Mouse (Mus musculus) thymus, adult 2 months (tissue): ENCODE data around the gene Olfr1373.

Experiments used
- CTCF ChIP-seq: fragments of 200-500 bp; IDR thresholded peaks from 2 replicates; pipeline ENCODE4 v1.5.1; 2012; ENCODE audit warnings: mild to moderate bottlenecking, control low read depth, low read length, moderate library complexity, borderline replicate concordance; ENCODE audit not compliant: control insufficient read depth, poor library complexity, insufficient read depth; ENCODE audit errors: extremely low read depth
- POLR2A ChIP-seq: fragments of 200-500 bp; IDR thresholded peaks from 2 replicates; pipeline ENCODE4 v1.6.1; 2012; ENCODE audit warnings: mild to moderate bottlenecking, low read length, control low read depth, moderate library complexity; ENCODE audit not compliant: control insufficient read depth, poor library complexity, insufficient read depth; ENCODE audit errors: extremely low read depth

DNA sequence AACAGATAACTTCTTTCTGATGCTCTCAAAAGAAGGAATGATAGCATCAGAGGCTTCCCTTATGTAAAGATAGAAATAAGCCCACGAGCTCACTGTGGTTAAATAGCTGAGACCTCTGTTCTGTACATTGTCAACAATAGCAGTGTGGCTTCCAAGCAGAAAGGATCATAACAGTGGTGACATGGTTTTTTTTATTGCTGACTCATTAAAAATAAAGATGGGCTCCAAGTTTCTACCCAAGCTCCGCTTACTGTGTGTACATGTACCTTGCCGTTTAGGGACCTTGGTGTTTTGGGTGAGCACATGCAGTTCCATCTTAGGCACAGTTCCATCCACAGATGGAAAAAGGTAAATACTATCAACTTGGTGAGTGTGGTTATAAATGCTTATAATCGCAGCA lies 42.4 kb downstream of the Olfr1373 start:
- no peak for TF ChIP-seq CTCF
- TF ChIP-seq POLR2A = no peak
